Mouse (Mus musculus) liver, embryonic 14.5 days (tissue): ENCODE results near the gene Defa2. TPM values are rescaled to one million over a fixed set of nuclear protein-coding genes. Genes with fewer than 3 reads are reported as not detected.
"Not testable (repeated sequence)": the region's sequence is repeated elsewhere in the genome, so short reads cannot be mapped to it uniquely, and the experiment has no call there.

Experiments
- ATAC-seq: fragments of 200-750 bp; cut with Nextera tagmentation; 2 replicates; pipeline ENCODE4 v1.8.0; 2017; ENCODE audit warnings: moderate number of reproducible peaks, mild to moderate bottlenecking, moderate library complexity; ENCODE audit not compliant: insufficient read depth
- DNase-seq, 3 experiments: peaks; one replicate each; pipeline ENCODE4 v3.0.0-alpha.2; 2012 to 2013; ENCODE audit warnings: low read depth in 3 of 3, low spot score in 3 of 3
- H3K27ac ChIP-seq: fragments of 300-500 bp; sonication (generic); 2 replicates; pipeline ENCODE4 v1.5.1; 2014; ENCODE audit warnings: moderate library complexity, mild to moderate bottlenecking, control low read depth, inconsistent platforms
- H3K27me3 ChIP-seq: fragments of 300-500 bp; sonication (generic); 2 replicates; pipeline ENCODE4 v1.6.1; 2014; ENCODE audit warnings: mild to moderate bottlenecking, low read length, moderate library complexity; ENCODE audit not compliant: control insufficient read depth, insufficient read depth
- H3K36me3 ChIP-seq: fragments of 300-500 bp; sonication (generic); replicated peaks from 2 replicates; pipeline ENCODE4 v1.6.1; 2014; ENCODE audit warnings: low read depth; ENCODE audit not compliant: control insufficient read depth, insufficient read depth
- H3K4me1 ChIP-seq, 2 experiments: fragments of 200-500 bp in 1 of 2; fragments of 300-500 bp in 1 of 2; sonication (generic) in 1 of 2; replicated peaks; 2 replicates each; pipeline ENCODE4 v1.6.1; 2012 to 2014; ENCODE audit warnings: antibody characterized with exemption in 1 of 2, inconsistent platforms in 1 of 2, low read length in 1 of 2; ENCODE audit not compliant: control insufficient read depth in 2 of 2, insufficient read depth in 2 of 2
- H3K4me2 ChIP-seq: fragments of 300-500 bp; sonication (generic); 2 replicates; pipeline ENCODE4 v1.6.1; 2014; ENCODE audit warnings: low read depth, mild to moderate bottlenecking, control low read depth, moderate library complexity
- H3K4me3 ChIP-seq, 2 experiments: fragments of 200-500 bp in 1 of 2; fragments of 300-500 bp in 1 of 2; sonication (generic) in 1 of 2; 2 replicates each; pipeline ENCODE4 v1.5.1; 2012 to 2014; ENCODE audit warnings: low read depth in 2 of 2, low read length in 2 of 2, mild to moderate bottlenecking in 2 of 2, control low read depth in 1 of 2, inconsistent platforms in 1 of 2, moderate library complexity in 1 of 2; ENCODE audit not compliant: insufficient read depth in 1 of 2
- H3K9ac ChIP-seq: fragments of 300-500 bp; sonication (generic); replicated peaks from 2 replicates; pipeline ENCODE4 v1.6.1; 2014; ENCODE audit warnings: mild to moderate bottlenecking, control low read depth, moderate library complexity
- H3K9me3 ChIP-seq: fragments of 300-500 bp; sonication (generic); 2 replicates; pipeline ENCODE4 v1.6.1; 2016; ENCODE audit warnings: low read length, mixed read lengths; ENCODE audit not compliant: control insufficient read depth
- WGBS: fragments of 180-500 bp; shearing (Covaris S2); extraction: QIAGEN DNeasy Blood & Tissue Kit; methylation state at CpG from one replicate; pipeline ENCODE4 v1.1.7; 2014; ENCODE audit not compliant: insufficient replicate concordance; 5-methylcytosine and 5-hydroxymethylcytosine counted together
- polyA plus RNA-seq, 2 experiments: library from polyadenylated mRNA; depleted of rRNA in 1 of 2; stranded (reverse) in 1 of 2; unstranded in 1 of 2; fragments of >200 nt; fragmentation: Nextera tagmentation in 1 of 2; extraction: Ambion mirVana in 1 of 2; gene quantifications; 2 replicates each; pipeline versions ENCODE4 v1.2.1 to v1.2.3; 2012 to 2014

The Defa2 gene
- polyA plus RNA-seq (2012; rRNA removed) (not detected in 2 replicates), polyA plus RNA-seq (2014; fragmentation: Nextera tagmentation; extraction: Ambion mirVana) (not detected in 2 replicates)

- H3K4me1 ChIP-seq, H3K9ac ChIP-seq, ATAC-seq, DNase-seq, H3K27me3 ChIP-seq, H3K4me3 ChIP-seq, H3K9me3 ChIP-seq, H3K4me2 ChIP-seq, H3K36me3 ChIP-seq, H3K27ac ChIP-seq: not testable (repeated sequence)
- WGBS = no CpG with 5 or more reads among the region's 2 CpGs
Measured at GRCm38 (mm10) chr8:21378215-21378614, at the start of gene Defa2. Defa2 (plus strand) TSS chr8:21378515.

GRCm38 (mm10) chr8:21391511-21391910 lies 13.2 kb downstream of the Defa2 start, which contains the start of gene Defa33:
Defa33 (plus strand) TSS chr8:21391811.
- not testable (repeated sequence) for H3K27me3 ChIP-seq, H3K9ac ChIP-seq, H3K9me3 ChIP-seq, H3K4me3 ChIP-seq, H3K27ac ChIP-seq, H3K36me3 ChIP-seq, H3K4me1 ChIP-seq, DNase-seq, ATAC-seq, H3K4me2 ChIP-seq
- WGBS = no CpG with 5 or more reads among the region's 2 CpGs

- DNase-seq, ATAC-seq, H3K27me3 ChIP-seq, H3K9ac ChIP-seq, H3K4me3 ChIP-seq, H3K4me2 ChIP-seq, H3K9me3 ChIP-seq, H3K27ac ChIP-seq, H3K36me3 ChIP-seq, H3K4me1 ChIP-seq: not testable (repeated sequence)
- no CpG with 5 or more reads among the region's 1 CpGs for WGBS
Measured at GRCm38 (mm10) chr8:21427111-21427510, 48.8 kb downstream of the Defa2 start, which contains the start of gene Defa36. Defa36 (plus strand) TSS chr8:21427411.

Other genes starting within 250 kb of the Defa2 start
- not detected in 2 replicates for gene Defa30, start 243.9 kb upstream of the Defa2 start, polyA plus RNA-seq (2012; rRNA removed)
- gene Defa30, start 243.9 kb upstream of the Defa2 start, polyA plus RNA-seq (2014; fragmentation: Nextera tagmentation; extraction: Ambion mirVana) = not detected in 2 replicates
- not detected in 2 replicates for gene Defa22, start 216.2 kb upstream of the Defa2 start, polyA plus RNA-seq (2012; rRNA removed)
- gene Defa22, start 216.2 kb upstream of the Defa2 start, polyA plus RNA-seq (2014; fragmentation: Nextera tagmentation; extraction: Ambion mirVana) = not detected in 2 replicates
- gene Defa31, start 186.9 kb upstream of the Defa2 start, polyA plus RNA-seq (2012; rRNA removed) = not detected in 2 replicates
- gene Defa31, start 186.9 kb upstream of the Defa2 start, polyA plus RNA-seq (2014; fragmentation: Nextera tagmentation; extraction: Ambion mirVana) = not detected in 2 replicates
- gene Gm15293, start 177.0 kb upstream of the Defa2 start, polyA plus RNA-seq (2012; rRNA removed) = not detected in 2 replicates
- gene Gm15293, start 177.0 kb upstream of the Defa2 start, polyA plus RNA-seq (2014; fragmentation: Nextera tagmentation; extraction: Ambion mirVana) = not detected in 2 replicates
- gene Gm15292, start 128.8 kb upstream of the Defa2 start, polyA plus RNA-seq (2012; rRNA removed) = not detected in 2 replicates
- not detected in 2 replicates for gene Gm15292, start 128.8 kb upstream of the Defa2 start, polyA plus RNA-seq (2014; fragmentation: Nextera tagmentation; extraction: Ambion mirVana)
- not detected in 2 replicates for gene Defa27, start 63.0 kb upstream of the Defa2 start, polyA plus RNA-seq (2012; rRNA removed)
- not detected in 2 replicates for gene Defa27, start 63.0 kb upstream of the Defa2 start, polyA plus RNA-seq (2014; fragmentation: Nextera tagmentation; extraction: Ambion mirVana)
- not detected in 2 replicates for gene Defa29, start 51.5 kb upstream of the Defa2 start, polyA plus RNA-seq (2012; rRNA removed)
- gene Defa29, start 51.5 kb upstream of the Defa2 start, polyA plus RNA-seq (2014; fragmentation: Nextera tagmentation; extraction: Ambion mirVana) = not detected in 2 replicates
- not detected in 2 replicates for gene Defa33, start 13.3 kb downstream of the Defa2 start, polyA plus RNA-seq (2012; rRNA removed)
- gene Defa33, start 13.3 kb downstream of the Defa2 start, polyA plus RNA-seq (2014; fragmentation: Nextera tagmentation; extraction: Ambion mirVana) = not detected in 2 replicates
- gene Defa36, start 48.9 kb downstream of the Defa2 start, polyA plus RNA-seq (2012; rRNA removed) = not detected in 2 replicates
- gene Defa36, start 48.9 kb downstream of the Defa2 start, polyA plus RNA-seq (2014; fragmentation: Nextera tagmentation; extraction: Ambion mirVana) = not detected in 2 replicates
- gene Gm7849, start 78.0 kb downstream of the Defa2 start, polyA plus RNA-seq (2012; rRNA removed) = not detected in 2 replicates
- not detected in 2 replicates for gene Gm7849, start 78.0 kb downstream of the Defa2 start, polyA plus RNA-seq (2014; fragmentation: Nextera tagmentation; extraction: Ambion mirVana)
- not detected in 2 replicates for gene Defa20, start 130.7 kb downstream of the Defa2 start, polyA plus RNA-seq (2012; rRNA removed)
- not detected in 2 replicates for gene Defa20, start 130.7 kb downstream of the Defa2 start, polyA plus RNA-seq (2014; fragmentation: Nextera tagmentation; extraction: Ambion mirVana)
- gene Defa32, start 150.5 kb downstream of the Defa2 start, polyA plus RNA-seq (2012; rRNA removed) = not detected in 2 replicates
- not detected in 2 replicates for gene Defa32, start 150.5 kb downstream of the Defa2 start, polyA plus RNA-seq (2014; fragmentation: Nextera tagmentation; extraction: Ambion mirVana)
- gene Defa37, start 186.9 kb downstream of the Defa2 start, polyA plus RNA-seq (2012; rRNA removed) = not detected in 2 replicates
- gene Defa37, start 186.9 kb downstream of the Defa2 start, polyA plus RNA-seq (2014; fragmentation: Nextera tagmentation; extraction: Ambion mirVana) = not detected in 2 replicates
- not detected in 2 replicates for gene Defa28, start 204.5 kb downstream of the Defa2 start, polyA plus RNA-seq (2012; rRNA removed)
- not detected in 2 replicates for gene Defa28, start 204.5 kb downstream of the Defa2 start, polyA plus RNA-seq (2014; fragmentation: Nextera tagmentation; extraction: Ambion mirVana)
- gene Gm7861, start 216.0 kb downstream of the Defa2 start, polyA plus RNA-seq (2012; rRNA removed) = not detected in 2 replicates
- not detected in 2 replicates for gene Gm7861, start 216.0 kb downstream of the Defa2 start, polyA plus RNA-seq (2014; fragmentation: Nextera tagmentation; extraction: Ambion mirVana)
- gene Defa26, start 239.7 kb downstream of the Defa2 start, polyA plus RNA-seq (2012; rRNA removed) = not detected in 2 replicates
- gene Defa26, start 239.7 kb downstream of the Defa2 start, polyA plus RNA-seq (2014; fragmentation: Nextera tagmentation; extraction: Ambion mirVana) = not detected in 2 replicates